Mouse (Mus musculus) ES-CJ7 (cell line): ENCODE results near the gene Babam2.

Experiments
- DNase-seq: peaks from one replicate; pipeline ENCODE4 v3.0.0; 2011; ENCODE audit warnings: low read depth, low spot score

Gene Babam2

DNA sequence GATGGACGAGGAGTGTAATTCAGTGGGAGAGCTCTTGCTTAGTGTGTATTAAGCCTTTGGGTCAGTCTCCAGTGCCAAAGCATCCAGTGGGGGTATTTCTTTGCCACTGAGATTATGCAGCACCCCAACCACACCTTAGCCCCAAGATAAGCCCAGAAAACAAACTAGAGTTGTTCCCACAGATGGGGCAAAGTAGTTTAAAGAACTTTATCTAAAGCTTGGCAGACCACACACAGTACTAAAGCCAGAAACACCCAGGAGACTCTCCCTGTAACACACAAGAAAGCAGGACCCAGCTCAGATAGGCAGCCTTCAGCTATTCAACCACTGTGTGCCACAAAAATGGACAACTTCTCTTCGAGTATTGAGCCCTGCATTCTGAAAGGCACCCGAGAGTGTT lies 376.6 kb downstream of the Babam2 start:
- DNase-seq, result no peak

DNA sequence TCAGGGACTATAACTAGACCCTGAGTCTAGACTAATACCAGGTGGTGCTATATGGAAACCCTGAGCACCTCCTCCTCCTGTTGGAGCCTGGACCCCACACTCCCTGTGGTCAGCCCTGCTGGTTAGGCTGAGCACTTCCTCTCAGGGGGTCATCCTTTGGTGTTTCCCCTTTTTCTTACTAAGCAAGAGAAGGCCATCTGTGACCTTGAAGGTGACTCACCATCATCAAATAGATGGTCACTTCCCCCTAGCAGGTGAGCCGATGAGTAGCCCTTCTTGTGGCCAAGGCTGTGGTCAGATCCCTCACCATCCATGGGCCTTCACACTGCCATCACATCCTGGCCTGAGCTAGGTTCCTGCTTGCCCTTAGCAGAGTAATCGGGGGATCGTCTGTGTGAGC lies 379.7 kb downstream of the Babam2 start:
- DNase-seq, result no peak

DNA sequence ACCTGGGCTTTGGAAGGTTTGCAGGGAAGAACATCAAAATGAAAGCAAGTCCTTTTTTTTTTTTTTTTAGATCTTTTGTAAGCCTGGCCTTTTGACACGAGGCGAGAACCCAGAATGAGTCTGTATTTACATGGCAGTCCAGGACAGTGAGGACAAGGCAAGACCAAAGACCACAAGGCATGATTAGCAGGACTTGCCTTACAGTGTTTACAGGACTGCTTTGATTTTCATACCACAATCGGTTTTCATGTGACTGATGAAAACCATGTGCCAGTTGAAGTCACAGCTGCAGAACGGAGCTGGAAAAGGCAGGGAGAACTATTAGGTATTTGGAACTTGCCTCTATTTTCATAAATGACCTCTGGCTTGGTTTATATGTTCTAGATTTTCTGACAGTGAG lies 381.5 kb downstream of the Babam2 start:
- DNase-seq, result no peak

DNA sequence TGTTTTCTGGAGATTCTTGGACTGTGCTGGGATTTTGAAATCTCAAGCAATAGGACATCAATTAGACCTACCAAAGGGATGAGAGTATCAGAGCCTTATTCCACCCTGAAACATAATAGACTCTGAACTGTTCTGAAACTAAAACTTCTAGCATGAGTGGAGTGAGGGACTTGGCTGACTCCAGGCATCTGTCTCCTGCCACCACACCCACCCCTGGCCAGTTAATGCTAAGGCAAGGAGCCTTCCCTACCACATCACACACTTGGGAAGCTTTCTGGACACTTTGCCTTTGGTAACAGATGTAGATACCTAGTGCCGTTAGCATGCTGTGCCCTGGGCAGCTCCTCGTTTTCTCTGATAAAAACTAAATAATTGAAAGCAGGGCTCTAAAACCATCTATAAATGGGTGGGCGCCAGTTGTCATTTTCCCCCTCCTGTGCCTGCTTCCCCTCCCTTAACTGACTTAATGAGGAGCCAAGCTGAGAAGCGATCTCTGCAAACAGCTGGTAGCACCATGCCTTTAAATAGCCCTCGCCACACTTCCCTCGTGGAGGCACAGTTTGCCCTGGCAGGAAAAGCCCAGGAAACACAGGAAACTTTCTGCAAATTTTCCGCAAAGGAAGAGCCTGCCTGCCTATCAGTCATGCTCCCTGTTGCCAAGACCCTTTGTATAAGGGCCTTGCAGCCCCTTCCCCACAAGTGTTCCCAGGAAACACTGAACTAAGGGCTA lies 383.2 kb downstream of the Babam2 start:
- no peak for DNase-seq

DNA sequence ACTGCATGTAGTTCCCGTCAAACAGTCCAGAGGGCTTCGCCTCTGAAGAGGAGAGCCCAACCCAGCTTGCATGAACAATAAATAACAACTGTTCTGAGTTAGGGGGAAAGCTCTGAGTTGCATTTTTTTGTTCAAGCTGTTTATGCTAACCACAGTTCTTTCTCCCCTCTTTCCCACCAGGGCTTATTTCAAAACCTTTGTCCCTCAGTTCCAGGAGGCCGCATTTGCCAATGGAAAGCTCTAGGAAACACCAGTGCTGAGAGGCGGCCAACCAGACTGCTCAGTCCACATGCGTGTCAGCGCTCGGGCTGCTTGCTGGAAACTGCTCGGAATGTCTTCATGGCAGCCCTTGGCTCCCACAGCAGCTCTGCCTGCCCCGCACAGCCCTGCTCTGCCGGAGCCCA lies 386.9 kb downstream of the Babam2 start:
- no peak for DNase-seq

DNA sequence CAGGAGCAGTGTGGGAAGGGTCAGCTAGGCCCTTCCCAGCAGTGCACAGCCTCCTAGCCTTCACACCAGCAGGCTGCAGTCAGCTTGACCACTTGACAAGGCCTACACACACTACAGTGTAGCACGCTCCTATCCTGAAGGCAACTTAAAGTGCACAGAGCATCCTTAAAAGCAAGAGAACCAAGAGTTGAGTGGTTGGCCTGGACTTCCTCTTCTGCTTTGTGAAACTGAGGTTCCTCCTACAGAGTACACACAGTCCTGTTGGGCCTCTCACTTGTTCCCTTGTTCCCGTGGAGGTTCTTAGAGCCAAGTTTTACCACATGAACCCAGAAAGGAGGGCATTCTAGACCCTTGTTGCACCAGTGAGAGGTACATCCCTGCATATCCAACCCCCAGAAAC lies 388.1 kb downstream of the Babam2 start:
- no peak for DNase-seq

DNA sequence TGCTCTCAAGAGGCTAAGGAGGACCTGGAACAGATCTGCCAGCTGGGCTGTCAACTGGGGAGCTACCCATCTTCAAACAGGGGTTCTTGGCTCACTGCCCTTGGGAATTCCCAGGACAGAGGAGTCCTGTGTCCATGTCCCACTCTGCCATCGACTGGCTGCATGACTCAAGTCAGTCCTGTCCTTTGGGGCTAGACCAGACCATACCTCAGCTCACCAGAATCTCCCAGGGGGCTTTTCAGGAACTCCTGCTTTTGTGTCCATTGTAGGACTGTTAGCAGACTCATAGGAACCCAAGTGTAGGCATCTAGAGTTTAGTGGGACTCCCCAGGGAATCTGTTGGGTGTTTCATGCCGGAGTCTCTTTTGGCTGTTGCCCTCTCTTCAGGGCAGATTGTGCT lies 388.5 kb downstream of the Babam2 start:
- no peak for DNase-seq

DNA sequence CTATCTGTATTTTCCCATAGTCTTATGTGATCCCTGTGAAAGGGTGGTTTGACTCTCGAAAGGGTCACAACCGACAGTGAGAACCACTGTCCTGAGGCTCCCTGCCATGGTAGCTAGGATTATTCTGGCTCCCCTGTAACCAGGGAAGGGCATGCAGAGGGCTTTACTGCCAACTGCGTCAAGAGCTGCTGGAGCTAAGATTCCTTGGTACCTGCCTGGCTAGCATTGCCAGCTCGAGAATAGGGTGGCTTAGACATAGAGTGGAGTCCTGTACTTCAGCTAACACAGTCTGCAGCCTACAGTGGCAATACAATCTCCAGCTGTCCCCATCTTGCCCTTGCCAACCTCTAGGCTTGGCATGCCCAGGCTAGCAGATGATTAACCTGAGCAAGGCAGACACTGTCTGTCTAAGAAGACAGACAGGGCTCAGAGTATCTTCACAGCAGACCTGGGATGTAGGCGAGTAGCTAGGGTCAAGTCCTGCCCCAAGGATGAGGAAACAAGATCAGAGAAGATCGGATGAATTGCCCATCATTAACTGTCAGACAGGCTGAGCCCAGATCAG lies 389.1 kb downstream of the Babam2 start:
- no peak for DNase-seq

DNA sequence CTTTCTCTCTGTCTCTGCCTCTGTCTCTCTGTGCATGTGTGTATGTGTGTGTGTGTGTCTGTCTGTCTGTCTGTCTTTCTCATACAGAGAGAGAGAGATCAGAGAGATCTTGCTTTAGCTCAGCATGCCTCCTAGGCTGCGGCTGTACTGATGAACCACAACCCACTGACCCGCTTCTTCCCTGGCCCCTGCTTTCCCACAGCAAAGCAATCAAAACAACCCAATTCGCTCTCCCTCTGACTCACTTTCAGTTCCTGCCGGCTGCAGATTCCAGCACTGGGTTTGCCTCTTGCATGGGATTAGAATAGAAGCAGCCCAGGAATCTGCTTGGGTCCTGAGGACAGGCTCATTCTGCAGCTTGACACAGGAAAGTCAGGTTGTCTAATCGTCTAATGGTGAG lies 392.0 kb downstream of the Babam2 start:
- DNase-seq, result no peak

DNA sequence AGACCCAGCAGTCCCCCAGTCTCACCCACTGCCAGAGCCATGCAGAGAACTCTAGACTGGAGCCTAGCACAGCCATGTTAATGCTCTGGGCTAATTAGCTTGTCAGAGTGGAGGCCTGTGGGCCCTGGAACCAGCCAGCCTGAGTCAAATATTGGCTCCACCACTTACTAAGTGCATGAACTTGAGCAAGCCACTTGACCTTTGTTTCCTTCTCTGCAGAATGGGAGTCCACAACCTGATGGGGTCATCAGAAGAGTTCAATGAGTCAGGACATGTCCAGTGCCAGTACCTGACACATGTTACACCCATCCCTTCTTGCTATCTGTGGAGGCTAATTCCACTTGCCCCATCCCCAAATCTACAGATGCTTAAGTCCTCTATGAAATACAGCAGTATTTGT lies 394.8 kb downstream of the Babam2 start:
- no peak for DNase-seq

DNA sequence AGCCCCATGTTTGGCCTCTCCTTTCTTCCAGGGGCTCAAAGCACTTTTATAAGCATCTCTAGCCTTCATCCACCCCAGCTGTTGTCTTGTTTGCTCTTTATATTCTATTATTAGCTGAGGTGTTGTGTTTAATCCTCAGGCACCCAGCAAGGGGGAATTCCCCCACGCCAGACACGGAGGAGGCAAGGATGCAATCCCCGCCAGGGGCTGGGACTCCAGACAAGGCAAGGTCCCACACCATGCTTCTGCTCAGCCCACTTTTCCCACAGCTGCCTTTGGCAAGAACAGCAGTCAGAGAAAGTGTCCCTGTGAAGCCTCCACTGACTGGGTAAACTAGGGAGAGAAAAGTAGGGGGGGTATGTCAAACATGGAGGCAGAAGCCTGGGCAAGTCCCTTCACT lies 401.2 kb downstream of the Babam2 start:
- DNase-seq, result no peak

DNA sequence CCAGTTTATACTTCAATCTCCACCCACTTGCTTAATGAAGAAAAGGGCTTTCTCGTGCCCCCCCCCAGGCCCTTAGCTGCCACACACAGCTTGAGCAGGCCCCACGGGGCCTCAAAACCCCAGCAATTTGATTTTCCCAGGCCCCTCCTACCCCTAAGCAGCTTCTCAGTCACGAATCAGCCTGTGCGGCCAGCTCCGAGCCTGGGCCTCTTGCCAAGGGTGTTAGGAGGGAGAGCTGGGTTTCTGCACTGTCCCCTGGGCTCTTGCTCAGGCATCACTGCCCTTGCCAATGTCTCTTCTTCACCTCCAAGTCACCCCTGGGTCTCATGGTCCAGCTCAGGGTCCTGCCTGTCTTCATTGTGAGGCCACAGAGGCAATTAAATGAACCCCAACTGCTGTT lies 405.0 kb downstream of the Babam2 start:
- no peak for DNase-seq

DNA sequence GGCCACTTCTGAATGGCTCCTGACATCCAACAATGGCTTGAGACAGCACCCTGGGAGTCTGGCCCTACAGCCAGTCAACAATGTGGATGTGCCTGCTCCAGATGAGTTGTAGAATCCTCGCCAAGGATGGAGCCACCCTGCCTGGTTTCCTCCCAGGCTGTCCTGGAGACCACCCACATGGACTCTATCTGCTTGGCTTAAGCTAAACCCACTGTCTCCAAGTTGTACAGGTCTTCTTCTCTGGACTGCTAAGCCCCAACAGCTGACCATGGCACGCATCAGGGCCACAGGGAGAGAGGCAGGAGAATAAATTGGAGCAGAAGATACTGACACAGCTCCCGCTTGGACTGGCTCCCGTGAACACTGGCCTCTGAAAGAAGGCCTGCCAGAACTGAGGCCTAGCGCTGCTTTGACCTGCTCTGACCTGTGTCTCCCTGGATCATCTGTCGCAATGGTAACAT lies 405.5 kb downstream of the Babam2 start:
- DNase-seq, result no peak

DNA sequence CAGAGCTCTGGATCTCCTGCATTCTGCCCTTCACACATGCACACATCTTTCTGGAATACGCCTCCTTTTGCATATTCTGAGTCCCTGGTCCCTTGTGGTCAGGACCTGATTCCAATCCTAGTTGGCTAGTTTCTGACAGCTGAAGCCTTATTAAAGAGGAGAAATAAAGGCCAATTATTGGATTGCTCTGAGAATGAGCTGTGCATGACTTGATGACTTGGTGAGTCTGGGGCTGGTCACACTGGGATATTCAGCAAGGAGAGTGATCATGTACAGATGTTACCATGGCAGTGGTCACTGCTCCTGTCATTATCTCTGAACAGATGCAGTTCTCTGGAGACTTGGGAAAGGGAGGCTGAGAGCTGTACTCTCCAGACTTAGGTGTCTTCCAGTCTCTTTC lies 406.1 kb downstream of the Babam2 start:
- no peak for DNase-seq

DNA sequence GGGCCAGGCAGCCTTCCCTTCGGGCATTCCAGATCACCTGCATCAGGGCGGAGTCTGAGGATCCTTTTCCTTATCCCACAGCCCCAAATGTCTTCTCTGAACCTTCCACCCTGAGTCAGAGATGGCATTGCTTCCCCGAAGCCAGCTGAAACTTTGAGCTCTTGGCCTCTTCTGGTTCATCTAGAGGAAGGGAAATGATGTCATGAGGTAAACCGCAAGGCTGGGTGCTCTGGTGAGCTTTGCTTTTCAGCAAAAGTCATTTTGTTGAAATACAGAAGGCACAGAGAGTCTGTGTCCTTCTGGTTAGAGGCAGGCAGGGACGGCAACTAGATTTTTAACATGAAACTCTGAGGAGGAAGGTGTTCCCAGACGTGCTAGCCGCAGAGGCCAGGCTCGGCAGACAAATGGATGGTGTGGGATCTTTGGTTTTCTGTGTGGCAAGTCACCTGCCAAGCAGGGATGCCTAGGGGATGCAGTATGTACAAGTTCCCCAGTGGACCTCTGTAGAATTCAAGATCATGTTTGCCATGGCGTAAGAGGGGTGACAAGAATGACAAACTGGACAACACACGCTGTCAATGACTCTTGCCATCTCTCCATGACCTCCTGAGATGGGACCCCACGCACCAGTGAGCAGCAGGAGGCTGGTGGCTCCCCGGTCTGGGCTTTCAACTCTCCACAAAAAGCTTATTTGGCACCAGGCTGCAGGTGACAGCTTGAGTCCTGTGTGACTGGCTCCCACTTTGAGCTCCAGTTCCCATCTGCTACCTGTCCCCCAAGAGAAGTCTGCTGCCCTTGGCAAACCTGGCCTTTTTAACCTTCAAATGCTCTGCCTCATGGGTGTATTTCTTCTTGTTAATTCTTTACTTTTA lies 406.9 kb downstream of the Babam2 start:
- no peak for DNase-seq

DNA sequence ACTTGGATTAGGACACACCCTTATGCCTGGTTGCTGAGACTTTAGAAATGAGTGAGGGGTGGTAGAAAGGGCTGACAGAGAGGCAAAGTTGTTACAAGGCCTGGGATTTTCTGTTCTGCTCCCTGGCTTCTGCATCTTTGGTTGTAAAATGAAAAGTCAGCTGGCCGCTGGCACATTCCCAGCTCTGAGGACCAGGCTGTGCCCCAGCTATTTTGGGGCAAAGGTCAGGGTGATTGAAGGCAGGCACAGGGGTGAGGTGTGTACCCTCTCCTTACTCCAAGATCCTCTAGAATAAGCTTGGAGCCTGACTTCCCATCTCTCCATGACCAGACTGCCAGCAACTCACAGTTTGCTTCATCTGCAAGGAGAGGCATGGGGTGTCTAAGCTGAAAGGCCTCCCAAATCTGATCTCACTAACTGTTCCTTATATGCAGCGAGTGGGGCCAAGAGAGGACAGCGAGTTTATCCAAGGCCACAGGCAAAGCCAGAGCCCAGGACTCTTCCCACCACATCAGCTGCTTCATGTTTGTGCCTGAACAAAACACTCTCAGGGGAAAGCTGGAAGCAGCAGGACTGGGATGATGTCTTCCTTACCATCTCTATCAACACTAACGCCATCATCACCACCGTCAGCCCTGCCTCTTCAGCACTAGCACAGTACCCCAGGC lies 409.1 kb downstream of the Babam2 start:
- no peak for DNase-seq

DNA sequence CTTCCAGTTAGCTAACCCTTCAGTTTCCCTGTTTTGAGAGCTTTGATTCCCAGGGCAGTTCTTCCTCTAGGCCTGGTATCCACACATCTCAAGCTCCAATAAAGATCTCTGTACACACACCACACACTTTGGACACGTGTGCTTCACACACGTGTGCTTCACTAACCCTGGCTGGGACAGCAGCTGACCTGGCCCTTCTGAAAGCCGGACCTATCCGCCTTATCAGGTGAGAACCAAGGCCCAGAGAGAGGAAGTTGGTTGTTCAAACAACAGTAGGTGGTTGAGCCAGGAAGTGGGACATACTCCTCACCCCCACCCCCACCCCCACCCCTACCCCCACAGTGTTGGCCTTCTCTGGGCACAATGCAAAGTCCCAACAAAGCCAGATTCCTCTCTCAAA lies 413.2 kb downstream of the Babam2 start:
- no peak for DNase-seq

DNA sequence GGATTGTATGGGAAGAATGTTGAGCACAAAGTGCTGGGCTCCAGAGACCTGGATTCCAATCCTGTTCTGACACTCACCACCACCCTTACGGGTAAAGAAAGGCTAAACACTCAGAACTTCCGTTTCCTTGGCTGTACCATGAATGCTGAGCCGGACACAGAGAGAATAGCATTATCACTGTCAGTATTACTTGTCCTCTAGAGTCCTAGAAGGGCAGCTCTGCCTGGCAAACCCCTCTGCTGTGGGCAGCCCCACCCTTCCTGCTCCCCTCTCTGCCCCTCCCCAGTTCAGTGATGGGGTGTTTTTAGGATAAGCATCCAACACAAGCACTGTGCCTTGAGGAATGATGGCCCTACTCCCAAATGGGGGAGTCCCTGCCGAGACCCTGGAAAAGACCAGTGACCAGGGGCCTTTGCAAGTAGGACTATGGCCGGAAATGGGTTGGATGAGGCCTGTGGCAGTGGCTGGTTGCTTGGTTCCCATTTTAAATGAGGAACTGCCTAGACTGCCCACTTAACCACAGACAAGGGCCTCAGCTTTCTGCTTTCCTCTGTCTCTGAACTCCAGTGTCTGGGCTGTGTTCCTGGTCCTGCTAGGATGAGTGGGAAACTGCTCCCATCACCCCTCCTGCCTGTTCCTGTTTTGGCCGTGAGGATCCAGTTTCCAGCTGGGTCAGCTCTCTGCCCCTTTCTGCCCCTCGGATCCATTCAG lies 414.9 kb downstream of the Babam2 start:
- DNase-seq, result no peak

DNA sequence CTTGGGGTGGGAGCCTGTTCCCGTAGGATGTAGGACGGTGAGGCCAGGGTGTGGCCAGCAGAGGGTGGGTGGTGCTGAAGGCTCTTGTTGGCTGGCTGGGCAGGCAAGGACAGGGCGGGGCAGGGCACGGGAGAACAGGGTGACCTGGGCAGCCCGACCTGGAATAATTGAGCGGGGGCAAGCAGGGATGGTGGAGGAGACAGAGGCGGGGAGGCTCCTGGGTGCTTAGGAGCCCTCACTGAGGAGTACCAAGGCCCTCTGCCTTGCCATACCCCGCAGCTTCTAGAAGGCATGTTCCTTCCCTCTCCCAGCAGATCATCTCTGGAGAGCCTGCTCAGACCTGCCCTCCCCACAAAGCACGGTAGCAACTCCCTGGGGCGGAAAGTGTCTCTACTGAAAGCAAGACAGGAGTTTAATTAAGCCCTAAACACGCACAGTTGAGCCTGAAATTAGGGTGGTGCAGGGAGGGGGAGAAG lies 423.5 kb downstream of the Babam2 start:
- DNase-seq, result no peak

DNA sequence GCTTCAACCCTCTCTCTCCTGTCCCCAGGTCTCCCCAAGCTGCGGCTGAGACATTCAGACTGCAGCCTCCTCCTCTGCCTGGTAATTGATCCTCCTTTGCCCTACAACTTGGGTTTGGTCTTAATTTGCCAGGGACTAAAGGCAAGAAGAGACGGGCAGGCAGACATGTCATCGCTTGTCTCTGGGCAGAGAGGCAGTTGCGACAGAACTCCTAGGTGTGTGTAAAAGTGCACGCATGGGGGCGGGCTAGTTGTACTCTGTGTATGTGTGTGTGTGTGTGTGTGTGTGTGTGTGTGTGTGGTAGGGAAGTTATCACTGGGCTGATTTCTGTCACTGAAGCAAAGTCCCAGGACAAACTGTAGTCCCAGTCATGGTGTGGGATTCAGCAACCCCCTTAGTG lies 424.5 kb downstream of the Babam2 start:
- DNase-seq, result no peak

DNA sequence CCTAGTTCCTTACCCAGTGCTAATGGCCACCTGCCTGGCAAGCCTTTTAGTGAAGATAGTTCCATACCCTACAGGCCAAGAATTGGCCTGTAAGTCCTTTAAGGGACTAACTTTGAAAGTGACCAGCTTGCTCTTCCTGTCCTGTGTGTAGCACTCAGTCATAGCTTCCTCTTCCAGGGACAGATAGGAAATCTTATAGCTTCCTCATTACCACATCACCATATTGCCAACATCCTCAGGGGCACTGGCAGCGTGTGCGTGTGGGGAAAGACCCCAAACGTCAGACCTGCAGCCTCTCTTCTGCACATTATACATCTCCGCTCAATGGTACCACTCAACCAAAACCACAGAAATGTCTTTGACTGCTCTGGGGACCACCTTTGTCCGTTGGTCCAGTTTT lies 424.9 kb downstream of the Babam2 start:
- no peak for DNase-seq
